Mouse (Mus musculus) left cerebral cortex, adult 2 months (tissue): ENCODE results near the gene Iqschfp. TPM values are rescaled to one million over a fixed set of nuclear protein-coding genes. Genes with fewer than 3 reads are reported as not detected.

ENCODE experiments used
- DNase-seq, 2 experiments: peaks; one replicate each; pipeline ENCODE4 v3.0.0; 2021 to 2022; ENCODE audit warnings: low spot score in 2 of 2, mixed read lengths in 1 of 2; ENCODE audit errors: extremely low spot score in 1 of 2
- H3K27ac ChIP-seq: fragments of 200-600 bp; 2 replicates; pipeline ENCODE4 v1.8.1; 2022
- H3K4me3 ChIP-seq: fragments of 200-600 bp; 2 replicates; pipeline ENCODE4 v1.8.1; 2022
- CTCF ChIP-seq: fragments of 200-600 bp; IDR thresholded peaks from 2 replicates; pipeline ENCODE4 v1.8.1; 2022; ENCODE audit warnings: antibody characterized with exemption, mild to moderate bottlenecking, moderate library complexity
- intact Hi-C: fragments of 180-260 bp; cut with DNase I; formaldehyde crosslinking; loops from one replicate; pipeline ENCODE4 v1.15.1; 2025
- total RNA-seq, 2 experiments: library from RNA; stranded (reverse); gene quantifications; 2 replicates each; pipeline ENCODE4 v1.2.3; 2021

Gene Iqschfp
- total RNA-seq, 2 experiments from 2014 or later: 8.4 to 12.6 TPM

GRCm38 (mm10) chr3:68667852-68668251 lies 775.8 kb downstream of the Iqschfp start:
- Histone ChIP-seq H3K4me3 (no peak overlapping the region), H3K27ac (no peak overlapping the region)
- no peak for TF ChIP-seq CTCF
- intact Hi-C loops: no loop called here
- no peak for DNase-seq

DNA sequence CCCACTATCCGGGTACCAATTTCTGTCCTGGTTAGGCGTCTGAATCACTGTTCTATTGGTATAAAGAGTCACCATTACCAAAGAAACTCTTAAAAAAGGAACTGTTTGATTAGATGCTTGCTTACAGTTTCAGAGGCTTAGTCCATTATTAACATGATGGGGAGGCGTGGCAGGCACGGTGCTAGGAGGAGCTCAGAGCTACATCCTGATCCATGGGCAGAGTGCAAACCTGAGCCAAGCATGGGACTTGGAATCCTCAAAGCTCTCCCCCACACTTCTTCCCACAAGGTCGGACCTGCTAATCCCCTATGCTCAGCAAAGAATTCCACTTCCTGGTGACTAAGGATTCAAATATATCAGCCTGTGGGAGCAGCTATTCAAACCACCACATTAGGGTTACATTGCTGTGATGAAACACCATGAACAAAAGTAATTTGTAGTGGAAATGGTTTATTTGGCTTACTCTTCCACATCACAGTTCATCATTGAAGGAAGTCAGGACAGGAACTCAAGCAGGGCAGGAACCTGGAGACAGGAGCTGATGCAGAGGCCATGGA lies 777.5 kb downstream of the Iqschfp start:
- H3K27ac ChIP-seq: no peak overlapping the region
- intact Hi-C loops: no loop called here
- TF ChIP-seq CTCF: no peak
- DNase-seq: no peak
- no peak overlapping the region for H3K4me3 ChIP-seq

GRCm38 (mm10) chr3:68674721-68675120 lies 782.7 kb downstream of the Iqschfp start:
- H3K27ac ChIP-seq: peak overlapping the region; percentile 86
- intact Hi-C loops: loop anchor here (1.0 to 5.0 kb wide), 2 partner anchors 65 to 82 kb away; no protein-coding TSS in a partner anchor
- DNase-seq: no peak
- no peak overlapping the region for H3K4me3 ChIP-seq
- no peak for TF ChIP-seq CTCF

GRCm38 (mm10) chr3:68675216-68675835 lies 783.3 kb downstream of the Iqschfp start:
- no peak for TF ChIP-seq CTCF
- intact Hi-C loops: loop anchor here (1.0 to 5.0 kb wide), 2 partner anchors 66 to 83 kb away; no protein-coding TSS in a partner anchor
- peak overlapping the region; percentile 86 for H3K27ac ChIP-seq
- DNase-seq: peak in 1 of 2 experiments; percentile 39
- H3K4me3 ChIP-seq: no peak overlapping the region

Other genes starting within 250 kb of the Iqschfp start
- 1 to 10 TPM; 3.9 to 5.2 TPM for gene Iqcj, start within 50 bp of the Iqschfp start, total RNA-seq
- gene Schip1, start 172.6 kb downstream of the Iqschfp start, total RNA-seq: 100 to 1,000 TPM; 261 to 282 TPM